Mouse (Mus musculus) liver, adult 2 months (tissue): ENCODE results near the gene Gpam.

ENCODE experiments used
- CTCF ChIP-seq: fragments of 200-500 bp; IDR thresholded peaks from 2 replicates; pipeline ENCODE4 v1.5.1; 2011; ENCODE audit warnings: low read depth, low read length, control low read depth
- POLR2A ChIP-seq: fragments of 200-500 bp; IDR thresholded peaks from 2 replicates; pipeline ENCODE4 v1.6.1; 2011; ENCODE audit warnings: low read length, control low read depth; ENCODE audit not compliant: insufficient read depth; ENCODE audit errors: extremely low read depth

GRCm38 (mm10) chr19:55076822-55077221 lies 50.2 kb downstream of the Gpam start:
- no peak for TF ChIP-seq CTCF
- TF ChIP-seq POLR2A, result no peak
